Mouse (Mus musculus) liver, adult 2 months (tissue): ENCODE data around the gene Gcnt1. TPM values are rescaled to one million over a fixed set of nuclear protein-coding genes. Genes with fewer than 3 reads are reported as not detected.

Source experiments
- DNase-seq: peaks from one replicate; pipeline ENCODE4 v3.0.0-alpha.2; 2011; ENCODE audit warnings: low read depth, low spot score; ENCODE audit errors: extremely low read depth
- H3K27ac ChIP-seq: fragments of 200-500 bp; replicated peaks from 2 replicates; pipeline ENCODE4 v1.5.1; 2012; ENCODE audit warnings: low read depth, mild to moderate bottlenecking, control low read depth, inconsistent platforms, low read length; ENCODE audit not compliant: insufficient read depth
- H3K27me3 ChIP-seq: fragments of 200-500 bp; 2 replicates; pipeline ENCODE4 v1.6.1; 2012; ENCODE audit warnings: mild to moderate bottlenecking, moderate library complexity, low read length, inconsistent platforms; ENCODE audit not compliant: control insufficient read depth, insufficient read depth
- H3K36me3 ChIP-seq: fragments of 200-500 bp; 2 replicates; pipeline ENCODE4 v1.6.1; 2012; ENCODE audit warnings: low read length, inconsistent platforms; ENCODE audit not compliant: control insufficient read depth, insufficient read depth
- H3K4me1 ChIP-seq: fragments of 200-500 bp; 2 replicates; pipeline ENCODE4 v1.6.1; 2011; ENCODE audit warnings: low read length; ENCODE audit not compliant: control insufficient read depth, insufficient read depth
- H3K4me3 ChIP-seq: fragments of 200-500 bp; 2 replicates; pipeline ENCODE4 v1.5.1; 2011; ENCODE audit warnings: low read depth, mild to moderate bottlenecking, control low read depth, low read length, moderate library complexity; ENCODE audit not compliant: insufficient read depth
- H3K79me2 ChIP-seq: fragments of 200-500 bp; 2 replicates; pipeline ENCODE4 v1.6.1; 2012; ENCODE audit warnings: inconsistent platforms, mild to moderate bottlenecking, low read length, moderate library complexity; ENCODE audit not compliant: control insufficient read depth, insufficient read depth
- H3K9ac ChIP-seq: fragments of 200-500 bp; 2 replicates; pipeline ENCODE4 v1.6.1; 2012; ENCODE audit warnings: low read depth, mild to moderate bottlenecking, control low read depth, inconsistent platforms, low read length
- CTCF ChIP-seq: fragments of 200-500 bp; IDR thresholded peaks from 2 replicates; pipeline ENCODE4 v1.5.1; 2011; ENCODE audit warnings: low read depth, low read length, control low read depth
- POLR2A ChIP-seq: fragments of 200-500 bp; IDR thresholded peaks from 2 replicates; pipeline ENCODE4 v1.6.1; 2011; ENCODE audit warnings: low read length, control low read depth; ENCODE audit not compliant: insufficient read depth; ENCODE audit errors: extremely low read depth
- WGBS: fragments of 180-500 bp; shearing (Covaris S2); methylation state at CpG from one replicate; pipeline ENCODE4 v1.1.7; 2018; 5-methylcytosine and 5-hydroxymethylcytosine counted together
- polyA plus RNA-seq: library from polyadenylated mRNA; depleted of rRNA; stranded (reverse); fragments of >200 nt; gene quantifications from 2 replicates; pipeline ENCODE4 v1.2.3, GENCODE M21; 2012; rRNA removed
- total RNA-seq: library from RNA; depleted of rRNA; stranded (reverse); fragments of >200 nt; gene quantifications from 2 replicates; pipeline ENCODE4 v1.2.3, GENCODE M21; 2014; rRNA removed

Gcnt1 gene
- total RNA-seq, result 0.55 and 0.81 TPM in 2 replicates
- 0.05 and 0.17 TPM in 2 replicates for polyA plus RNA-seq

DNA sequence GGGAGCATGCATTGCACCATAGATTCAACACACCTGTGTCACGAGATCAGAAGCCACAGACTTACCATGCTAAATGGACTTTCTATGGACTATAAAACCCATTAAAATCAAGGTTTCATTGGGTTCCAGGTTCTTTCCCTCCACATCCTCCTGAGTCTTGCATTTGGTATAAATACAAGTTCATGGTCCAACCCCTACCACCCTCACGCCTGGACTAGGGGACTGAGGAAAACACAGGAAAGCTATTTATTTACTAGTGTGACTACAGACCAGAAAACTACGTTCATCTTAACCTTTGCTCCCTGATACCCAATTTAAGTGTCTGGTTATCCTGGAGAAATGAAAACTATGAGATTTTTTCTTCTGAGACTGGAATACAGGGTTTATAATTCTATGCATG, at the start of gene Gcnt1:
Gene Gcnt1 (minus strand): TSS at position 144 of the 400 bp plus-strand sequence.
- H3K9ac ChIP-seq, result no peak within 1 kb of the TSS

DNA sequence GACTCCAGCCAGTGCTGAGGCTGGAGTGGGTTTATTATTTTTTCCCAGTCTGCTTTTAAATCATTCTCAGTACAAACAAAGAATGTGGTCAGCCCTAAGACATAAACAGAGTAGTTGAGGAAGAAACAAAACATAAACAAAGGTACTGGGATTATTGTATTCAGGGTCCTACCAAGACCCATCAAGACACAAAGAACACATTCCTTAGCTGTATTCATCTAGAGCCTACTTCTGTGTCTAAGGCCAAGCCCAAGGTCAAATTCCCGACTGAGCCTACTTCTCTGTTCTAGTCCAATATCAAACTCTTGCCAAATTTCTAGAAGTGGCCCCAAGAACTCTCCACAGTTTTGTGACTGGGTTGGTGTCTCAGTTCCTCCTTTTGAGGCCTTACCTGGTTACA, 45.2 kb upstream of the Gcnt1 start:
- Histone ChIP-seq H3K4me3 (no peak overlapping the region), H3K27ac (no peak overlapping the region), H3K36me3 (no peaks in the 10 kb centered on the region), H3K9ac (no peak overlapping the region), H3K27me3 (no peaks in the 10 kb centered on the region), H3K4me1 (no peaks in the 10 kb centered on the region), H3K79me2 (no peaks in the 10 kb centered on the region)
- DNase-seq, result no peak
- 59% methylated on average over 1 of the region's 1 CpGs for WGBS
- TF ChIP-seq CTCF, result no peak
- no peak for TF ChIP-seq POLR2A

More for the DNA sequence above, at the start of gene Gcnt1:
- no peaks in the 10 kb centered on the region for H3K27me3 ChIP-seq
- no peaks in the 10 kb centered on the region for H3K4me1 ChIP-seq
- no peak within 1 kb of the TSS for H3K27ac ChIP-seq
- no peaks in the 10 kb centered on the region for H3K79me2 ChIP-seq
- TF ChIP-seq POLR2A, result no peak
- no peak for TF ChIP-seq CTCF
- DNase-seq, result no peak
- no peaks in the 10 kb centered on the region for H3K36me3 ChIP-seq
- H3K4me3 ChIP-seq, result no peak within 1 kb of the TSS
- WGBS, result 71% methylated on average over 3 of the region's 3 CpGs

DNA sequence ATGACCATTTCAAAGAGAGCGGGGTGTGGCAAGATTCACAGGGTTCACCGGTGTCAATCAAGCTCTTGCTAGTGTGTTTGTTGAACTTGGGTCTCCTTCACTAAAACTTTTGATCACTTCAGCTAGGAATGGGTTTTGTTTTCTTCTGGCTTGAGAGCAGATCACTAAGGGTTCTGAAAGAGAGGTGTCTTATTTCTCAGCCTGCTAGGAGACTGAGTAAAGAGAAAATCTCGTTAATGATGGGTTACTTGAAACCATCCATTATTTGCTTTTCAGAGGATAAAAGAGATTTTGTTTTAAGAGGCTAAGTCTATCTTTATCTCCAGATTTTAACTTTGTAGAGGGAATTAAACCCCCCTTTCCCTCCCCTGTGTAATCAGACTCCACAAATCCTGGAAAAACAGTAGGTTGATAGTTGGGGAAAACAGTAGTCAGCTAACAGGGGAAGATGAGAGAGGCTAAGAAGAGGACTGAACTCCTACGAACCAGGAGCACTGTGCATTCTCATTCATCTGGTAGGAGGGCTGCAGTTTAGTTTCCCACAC, 40.3 kb upstream of the Gcnt1 start:
- TF ChIP-seq CTCF, result no peak
- no peak for TF ChIP-seq POLR2A

DNA sequence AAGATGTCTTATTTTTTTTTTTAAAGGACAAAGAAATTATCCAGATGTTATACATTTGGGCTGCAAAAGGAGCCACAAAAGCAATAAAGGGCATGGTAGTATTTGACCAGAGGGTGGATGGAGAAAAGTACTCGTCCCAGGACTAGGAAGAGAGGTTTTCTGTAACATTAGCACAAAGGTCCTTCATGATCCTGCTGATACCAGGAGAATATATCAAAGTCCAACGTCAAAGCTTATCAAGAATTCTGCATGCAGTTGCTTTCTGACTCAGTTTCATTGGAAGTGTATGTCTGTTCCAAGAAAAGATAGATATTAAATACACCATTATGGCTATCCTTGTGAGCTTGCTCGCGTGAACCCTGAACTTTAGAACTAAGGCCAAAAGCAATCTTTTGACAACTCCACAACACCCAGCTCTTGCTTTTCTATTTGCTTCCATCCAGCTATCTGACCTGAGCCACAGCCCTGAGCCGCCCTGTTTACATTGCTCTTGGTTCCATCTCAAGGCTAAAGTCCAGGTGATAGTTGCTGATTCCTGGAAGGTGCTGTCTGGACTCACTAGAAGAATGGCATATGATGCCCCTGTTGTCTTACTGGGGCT, 37.9 kb upstream of the Gcnt1 start:
- Histone ChIP-seq H3K36me3 (no peaks in the 10 kb centered on the region), H3K27me3 (no peaks in the 10 kb centered on the region), H3K4me3 (no peak overlapping the region), H3K79me2 (no peaks in the 10 kb centered on the region), H3K4me1 (peaks cover 6% of the 10 kb centered on the region; the same call in 1 of the 2 replicates), H3K9ac (no peak overlapping the region), H3K27ac (peak overlapping the region; percentile 54)
- peak; percentile 93 for DNase-seq
- no peak for TF ChIP-seq CTCF
- no peak for TF ChIP-seq POLR2A
- WGBS, result 21% methylated on average over 5 of the region's 5 CpGs

More for the DNA sequence above, 40.3 kb upstream of the Gcnt1 start:
- H3K4me3 ChIP-seq, result no peak overlapping the region
- H3K9ac ChIP-seq, result no peak overlapping the region
- 72% methylated on average over 4 of the region's 4 CpGs for WGBS
- H3K36me3 ChIP-seq, result no peaks in the 10 kb centered on the region
- no peaks in the 10 kb centered on the region for H3K27me3 ChIP-seq
- peaks cover 6% of the 10 kb centered on the region; the same call in 1 of the 2 replicates for H3K4me1 ChIP-seq
- no peaks in the 10 kb centered on the region for H3K79me2 ChIP-seq
- H3K27ac ChIP-seq, result no peak overlapping the region
- DNase-seq, result no peak

DNA sequence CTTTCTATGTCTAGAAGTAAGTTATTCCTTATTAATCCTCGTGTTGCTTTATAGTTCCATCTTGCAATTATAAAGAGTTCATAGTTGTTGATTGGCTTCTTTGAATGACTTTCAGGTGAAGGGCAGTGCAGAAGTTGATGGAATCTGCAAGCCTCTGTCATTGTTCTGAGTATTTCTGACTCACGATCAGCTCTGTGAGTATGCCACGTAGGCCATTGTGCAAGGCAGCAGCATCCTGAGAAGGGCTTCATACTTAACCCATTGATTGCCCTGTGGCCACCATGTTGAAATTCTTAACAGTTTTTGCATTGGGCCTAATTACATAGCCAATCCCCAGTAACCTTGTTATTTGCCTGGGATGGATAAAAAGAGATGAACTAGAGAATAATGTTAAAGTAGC, 36.7 kb upstream of the Gcnt1 start:
- WGBS, result 42% methylated on average over 3 of the region's 3 CpGs

DNA sequence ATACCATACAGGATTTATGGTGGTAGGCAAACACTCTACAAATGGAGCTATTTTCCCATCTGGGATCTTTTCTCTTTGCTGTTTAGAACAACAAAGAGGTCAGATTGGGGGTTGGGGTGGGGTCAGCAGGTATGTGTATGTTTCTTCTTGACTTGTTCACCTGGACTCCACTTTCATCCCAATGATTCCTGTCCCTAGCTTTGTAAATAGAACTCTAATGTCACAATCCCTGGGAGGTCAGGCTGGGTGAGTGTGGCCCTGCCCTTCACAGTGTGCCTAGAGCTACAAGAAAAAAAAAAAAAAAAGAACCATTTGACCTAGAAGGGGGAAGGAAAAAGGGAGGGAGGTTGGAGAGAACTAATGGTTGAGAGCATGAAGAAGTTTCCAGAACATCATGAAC, 35.9 kb upstream of the Gcnt1 start:
- Histone ChIP-seq H3K9ac (no peak overlapping the region), H3K27me3 (no peaks in the 10 kb centered on the region), H3K4me3 (no peak overlapping the region), H3K27ac (no peak overlapping the region), H3K4me1 (peaks cover 6% of the 10 kb centered on the region; the same call in 1 of the 2 replicates), H3K36me3 (no peaks in the 10 kb centered on the region), H3K79me2 (no peaks in the 10 kb centered on the region)
- DNase-seq, result peak; percentile 88
- no peak for TF ChIP-seq POLR2A
- TF ChIP-seq CTCF, result no peak

More for the DNA sequence above, 36.7 kb upstream of the Gcnt1 start:
- no peaks in the 10 kb centered on the region for H3K79me2 ChIP-seq
- no peaks in the 10 kb centered on the region for H3K36me3 ChIP-seq
- H3K27me3 ChIP-seq, result no peaks in the 10 kb centered on the region
- no peak for DNase-seq
- no peak overlapping the region for H3K9ac ChIP-seq
- peaks cover 6% of the 10 kb centered on the region; the same call in 1 of the 2 replicates for H3K4me1 ChIP-seq
- H3K27ac ChIP-seq, result no peak overlapping the region
- H3K4me3 ChIP-seq, result no peak overlapping the region
- TF ChIP-seq CTCF (no peak), POLR2A (no peak)
